Mouse (Mus musculus) ES-E14 (cell line): ENCODE measurements around the gene Fam110a. TPM values are rescaled to one million over a fixed set of nuclear protein-coding genes. Genes with fewer than 3 reads are reported as not detected.
A peak's percentile ranks its signal among the peaks of the same experiment; 100 is the strongest.

Experiments used
- DNase-seq: peaks from one replicate; pipeline ENCODE4 v3.0.0-alpha.2; 2013; ENCODE audit warnings: low read depth, low spot score
- H3K27ac ChIP-seq: 2 replicates; pipeline ENCODE4 v1.5.1; 2012; ENCODE audit warnings: low read depth, mild to moderate bottlenecking, low read length, moderate library complexity, mixed read lengths; ENCODE audit not compliant: poor library complexity, insufficient read depth, severe bottlenecking
- H3K36me3 ChIP-seq: 2 replicates; pipeline ENCODE4 v1.6.1; 2012; ENCODE audit warnings: mild to moderate bottlenecking, low read length, moderate library complexity, mixed read lengths; ENCODE audit not compliant: control insufficient read depth, poor library complexity, insufficient read depth, severe bottlenecking
- H3K4me1 ChIP-seq, 2 experiments: fragments of 150-350 bp in 1 of 2; sonication (generic) in 1 of 2; 2 replicates each; pipeline ENCODE4 v1.6.1; 2012; ENCODE audit warnings: low read length in 2 of 2, mild to moderate bottlenecking in 1 of 2, mixed read lengths in 1 of 2; ENCODE audit not compliant: control insufficient read depth in 2 of 2, insufficient read depth in 2 of 2, poor library complexity in 1 of 2
- H3K4me3 ChIP-seq, 2 experiments: fragments of 150-350 bp in 1 of 2; sonication (generic) in 1 of 2; 2 replicates each; pipeline ENCODE4 v1.5.1; 2012; ENCODE audit warnings: low read length in 2 of 2, low read depth in 1 of 2, mild to moderate bottlenecking in 1 of 2, mixed read lengths in 1 of 2; ENCODE audit not compliant: insufficient read depth in 1 of 2, poor library complexity in 1 of 2, severe bottlenecking in 1 of 2
- H3K9ac ChIP-seq: 2 replicates; pipeline ENCODE4 v1.6.1; 2012; ENCODE audit warnings: low read depth, mild to moderate bottlenecking, low read length, mixed read lengths; ENCODE audit not compliant: poor library complexity, insufficient read depth, severe bottlenecking
- H3K9me3 ChIP-seq: fragments of 150-350 bp; sonication (generic); 2 replicates; pipeline ENCODE4 v1.6.1; 2012; ENCODE audit warnings: low read depth, mild to moderate bottlenecking, low read length; ENCODE audit not compliant: control insufficient read depth, insufficient read depth
- CHD2 ChIP-seq: IDR thresholded peaks from 2 replicates; pipeline ENCODE4 v1.6.1; 2014; ENCODE audit warnings: mild to moderate bottlenecking, low read depth, low read length, inconsistent platforms
- HCFC1 ChIP-seq: IDR thresholded peaks from 2 replicates; pipeline ENCODE4 v1.6.1; 2012; ENCODE audit warnings: low read length, inconsistent platforms, borderline replicate concordance; ENCODE audit not compliant: insufficient read depth
- MAFK ChIP-seq: IDR thresholded peaks from 2 replicates; pipeline ENCODE4 v1.6.1; 2014; ENCODE audit warnings: mild to moderate bottlenecking, low read depth, low read length, inconsistent platforms; ENCODE audit not compliant: insufficient read depth
- ZC3H11A ChIP-seq: IDR thresholded peaks from 2 replicates; pipeline ENCODE4 v1.6.1; 2012; ENCODE audit warnings: low read depth, mild to moderate bottlenecking, inconsistent platforms, low read length, borderline replicate concordance
- ZNF384 ChIP-seq: IDR thresholded peaks from 2 replicates; pipeline ENCODE4 v1.6.1; 2012; ENCODE audit warnings: low read depth, low read length, inconsistent platforms
- in situ Hi-C, 2 experiments: fragments of 600-800 bp; cut with MboI; formaldehyde crosslinking; loops; one replicate each; pipeline ENCODE4 v1.15.1; 2025; ENCODE audit warnings: low sequenced_read_pairs in 2 of 2, inconsistent platforms in 1 of 2; ENCODE audit not compliant: unreplicated experiment in 2 of 2
- total RNA-seq: library from RNA; depleted of rRNA; stranded (reverse); fragments of 300-350 nt; gene quantifications from 2 replicates; pipeline ENCODE4 v1.2.3, GENCODE M21; 2012

The Fam110a gene
- total RNA-seq, 1 experiment, result 5.8 TPM

- H3K4me1 ChIP-seq, result peaks cover 12 to 29% of the 10 kb centered on the region in 2 experiments; a peak in 3 of 4 replicates
- H3K9ac ChIP-seq, result no peak overlapping the region
- no peak overlapping the region for H3K4me3 ChIP-seq
- no peak for DNase-seq
- TF ChIP-seq CHD2 (no peak), MAFK (no peak), ZNF384 (no peak)
- H3K36me3 ChIP-seq, result no peaks in the 10 kb centered on the region
- no peak overlapping the region for H3K27ac ChIP-seq
- H3K9me3 ChIP-seq, result no peaks in the 10 kb centered on the region
- in situ Hi-C loops, result no loop called here
Measured at GRCm38 (mm10) chr2:152002529-152002928, 22.5 kb upstream of the Fam110a start.

- no peak for DNase-seq
- in situ Hi-C loops, result no loop called here
- no peak for TF ChIP-seq ZNF384
- no peak for TF ChIP-seq MAFK
- TF ChIP-seq ZC3H11A, result no peak
- no peak for TF ChIP-seq CHD2
- no peak for TF ChIP-seq HCFC1
- Histone ChIP-seq H3K36me3 (no peaks in the 10 kb centered on the region), H3K4me3 (no peak overlapping the region), H3K4me1 (peaks cover 12 to 28% of the 10 kb centered on the region in 2 experiments; a peak in 3 of 4 replicates), H3K9ac (no peak overlapping the region), H3K27ac (no peak overlapping the region), H3K9me3 (no peaks in the 10 kb centered on the region)
Measured at GRCm38 (mm10) chr2:152000735-152001134, 20.7 kb upstream of the Fam110a start.

- H3K9me3 ChIP-seq, result no peaks in the 10 kb centered on the region
- peaks cover 13 to 24% of the 10 kb centered on the region in 2 experiments for H3K4me1 ChIP-seq
- DNase-seq, result no peak
- no peak overlapping the region for H3K27ac ChIP-seq
- in situ Hi-C loops, result no loop called here
- H3K4me3 ChIP-seq, result no peak overlapping the region; a peak in 1 of 4 replicates
- no peak for TF ChIP-seq ZNF384
- no peaks in the 10 kb centered on the region for H3K36me3 ChIP-seq
- no peak overlapping the region for H3K9ac ChIP-seq
Measured at GRCm38 (mm10) chr2:152000291-152000679, 20.3 kb upstream of the Fam110a start.

GRCm38 (mm10) chr2:151999669-152000290 is 19.8 kb upstream of the Fam110a start:
- H3K27ac ChIP-seq, result no peak overlapping the region
- TF ChIP-seq HCFC1 (no peak), CHD2 (no peak), ZNF384 (no peak), ZC3H11A (no peak), MAFK (no peak)
- DNase-seq, result no peak
- H3K36me3 ChIP-seq, result no peaks in the 10 kb centered on the region
- H3K4me3 ChIP-seq, result peak overlapping the region; percentile 53 to 57
- no peaks in the 10 kb centered on the region for H3K9me3 ChIP-seq
- H3K9ac ChIP-seq, result no peak overlapping the region; the same call in 1 of the 2 replicates
- peaks cover 15 to 27% of the 10 kb centered on the region in 2 experiments for H3K4me1 ChIP-seq
- in situ Hi-C loops, result loop anchor here in 1 of 2 experiments (10.0 kb wide), 1 partner anchor 125 kb away; no protein-coding TSS in a partner anchor

- Histone ChIP-seq H3K4me1 (peaks cover 15 to 35% of the 10 kb centered on the region in 2 experiments), H3K9me3 (no peaks in the 10 kb centered on the region), H3K4me3 (no peak overlapping the region), H3K9ac (no peak overlapping the region), H3K27ac (no peak overlapping the region), H3K36me3 (no peaks in the 10 kb centered on the region)
- TF ChIP-seq MAFK (no peak), ZC3H11A (no peak), CHD2 (no peak), HCFC1 (no peak), ZNF384 (no peak)
- in situ Hi-C loops, result loop anchor here in 1 of 2 experiments (10.0 kb wide), 1 partner anchor 124 kb away; no protein-coding TSS in a partner anchor
- DNase-seq, result no peak
Measured at GRCm38 (mm10) chr2:151998932-151999331, 18.9 kb upstream of the Fam110a start.
